Mouse (Mus musculus): Measurements from ENCODE around the gene Retn. TPM values are rescaled to one million over a fixed set of nuclear protein-coding genes. Genes with fewer than 3 reads are reported as not detected.

The Retn gene
- polyA plus RNA-seq, 1 experiment from 2014 or later = 0.22 TPM

DNA sequence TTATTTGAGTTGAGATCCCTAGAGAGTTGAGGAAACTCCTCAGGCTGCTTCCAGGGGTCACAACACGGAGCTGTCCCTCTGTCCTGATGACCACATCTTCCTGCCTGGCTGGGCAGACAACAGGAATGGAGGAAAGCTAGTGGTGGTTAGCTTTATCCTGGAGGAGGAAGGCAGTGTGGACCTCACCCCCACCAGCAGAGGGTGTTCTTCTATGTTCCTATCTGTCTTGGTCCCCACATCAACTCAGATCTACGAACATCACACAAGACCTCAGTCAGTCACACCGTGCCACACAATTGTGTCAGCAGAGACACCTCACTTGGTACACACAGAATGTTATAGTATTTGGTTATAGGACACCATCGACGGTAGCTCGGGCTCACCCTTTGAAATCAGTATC, 32.0 kb downstream of the Retn start:
- peaks cover 11% of the 10 kb centered on the region; the same call in 1 of the 2 replicates for H3K36me3 ChIP-seq
- H3K4me1 ChIP-seq (replicated peaks) = no peaks in the 10 kb centered on the region
- H3K9ac ChIP-seq = no peak overlapping the region
- H3K4me2 ChIP-seq = no peak overlapping the region
- whole genome bisulfite sequencing = 83% methylated on average over 6 of the region's 6 CpGs
- ATAC-seq (ENCODE audit: low read depth) = no peak
- H3K27me3 ChIP-seq = no peaks in the 10 kb centered on the region
- no peak overlapping the region for H3K27ac ChIP-seq (replicated peaks)
- H3K9me3 ChIP-seq = no peaks in the 10 kb centered on the region
- H3K4me3 ChIP-seq = no peak overlapping the region

DNA sequence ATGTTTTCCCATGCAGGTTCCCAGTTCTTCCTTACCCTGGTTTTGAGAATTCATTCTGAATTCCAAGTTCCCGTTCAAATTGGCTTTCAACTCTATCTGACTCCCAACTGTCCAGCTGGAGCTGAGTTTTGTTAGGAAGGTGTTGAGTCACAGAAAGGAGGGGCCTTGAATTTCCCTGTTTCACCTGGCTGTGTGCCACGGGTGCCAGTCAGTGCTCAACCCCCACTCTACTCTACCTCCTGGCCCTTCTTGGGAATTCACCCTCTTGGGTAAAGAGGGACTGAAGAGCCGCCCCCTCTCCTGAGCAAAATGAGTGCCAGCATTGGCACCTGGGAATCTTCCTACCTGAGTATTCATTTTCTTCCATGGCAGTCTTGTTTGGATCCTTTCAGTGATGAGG, 35.2 kb downstream of the Retn start:
- H3K27ac ChIP-seq (replicated peaks) = no peak overlapping the region
- no peaks in the 10 kb centered on the region for H3K27me3 ChIP-seq
- no peaks in the 10 kb centered on the region for H3K4me1 ChIP-seq (replicated peaks)
- H3K9me3 ChIP-seq = no peaks in the 10 kb centered on the region
- H3K4me3 ChIP-seq = no peak overlapping the region
- H3K36me3 ChIP-seq = no peaks in the 10 kb centered on the region
- 77% methylated on average over 3 of the region's 3 CpGs for WGBS
- no peak overlapping the region for H3K4me2 ChIP-seq
- no peak for ATAC-seq (ENCODE audit: low read depth)
- H3K9ac ChIP-seq = no peak overlapping the region

DNA sequence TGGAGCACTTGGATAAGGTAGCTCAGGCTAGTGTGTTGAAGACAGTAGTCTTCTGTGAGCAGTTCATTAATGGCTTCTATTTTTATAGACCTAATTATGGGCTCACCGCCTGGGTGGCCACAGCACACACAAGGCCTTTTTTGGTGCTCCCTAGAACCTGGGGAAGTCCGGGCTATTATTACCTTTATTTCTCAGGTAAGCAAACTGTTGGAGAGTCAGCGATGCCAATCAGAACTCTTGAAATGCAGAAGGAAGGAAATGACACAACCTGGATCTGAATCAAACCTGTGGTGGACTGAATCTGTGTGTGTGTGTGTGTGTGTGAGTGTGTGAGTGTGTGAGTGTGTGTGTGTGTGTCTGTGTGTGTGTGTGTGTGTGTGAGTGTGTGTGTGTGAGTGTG, 38.6 kb downstream of the Retn start, which contains the start of gene Fcer2a:
Fcer2a (minus strand) TSS at position 55 of the 400 bp plus-strand sequence.
- H3K4me1 ChIP-seq (replicated peaks) = no peaks in the 10 kb centered on the region
- no peaks in the 10 kb centered on the region for H3K27me3 ChIP-seq
- H3K9me3 ChIP-seq = no peaks in the 10 kb centered on the region
- H3K4me3 ChIP-seq = no peak within 1 kb of the TSS
- H3K36me3 ChIP-seq = no peaks in the 10 kb centered on the region
- no peak for ATAC-seq (ENCODE audit: low read depth)
- no peak within 1 kb of the TSS for H3K4me2 ChIP-seq
- H3K27ac ChIP-seq (replicated peaks) = no peak within 1 kb of the TSS
- H3K9ac ChIP-seq = no peak within 1 kb of the TSS
- 85% methylated on average over 3 of the region's 3 CpGs for WGBS

DNA sequence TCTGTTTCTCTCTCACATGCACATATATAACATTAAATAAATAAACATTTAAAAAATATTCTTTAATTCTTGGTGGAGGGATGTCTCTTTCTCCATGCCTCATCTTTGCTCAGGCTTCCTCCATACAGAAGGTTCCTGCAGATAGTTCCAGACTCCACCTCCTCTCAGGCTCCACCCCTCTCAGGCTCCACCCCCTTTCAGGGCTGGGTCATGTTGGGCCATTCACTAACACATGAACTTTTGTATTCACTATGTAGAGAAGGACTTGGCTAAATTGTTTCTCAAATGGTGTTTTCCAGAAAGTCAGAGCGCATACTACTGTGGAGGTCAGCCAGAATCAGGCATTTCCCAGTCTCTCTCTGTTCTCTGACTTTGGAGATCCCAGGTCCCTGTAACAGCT, 45.9 kb downstream of the Retn start:
- Histone ChIP-seq H3K27ac (replicated peaks) (no peak overlapping the region), H3K36me3 (no peaks in the 10 kb centered on the region), H3K4me2 (no peak overlapping the region), H3K4me3 (no peak overlapping the region), H3K9ac (no peak overlapping the region), H3K27me3 (no peaks in the 10 kb centered on the region), H3K9me3 (no peaks in the 10 kb centered on the region), H3K4me1 (replicated peaks) (no peaks in the 10 kb centered on the region)
- WGBS = 97% methylated on average over 1 of the region's 1 CpGs
- ATAC-seq (ENCODE audit: low read depth) = no peak

DNA sequence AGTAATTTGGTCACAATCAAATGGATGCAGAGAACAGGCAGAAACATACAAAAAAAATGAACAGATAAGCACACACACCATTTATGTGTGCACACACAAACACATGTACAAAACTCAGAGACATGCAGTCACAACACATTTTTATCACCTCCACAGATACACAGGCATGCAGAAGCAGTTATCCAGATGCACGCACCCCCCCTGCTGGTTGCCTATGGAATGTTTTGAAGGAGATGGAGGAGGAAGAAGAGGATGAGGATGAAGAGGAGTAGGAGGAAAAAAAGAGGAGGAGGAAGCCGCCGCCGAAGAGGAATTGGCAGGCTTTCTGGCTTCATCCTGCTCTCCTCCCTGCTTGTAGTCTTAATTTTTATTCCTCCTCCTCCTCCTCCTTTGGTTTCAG, 50.1 kb downstream of the Retn start:
- no peaks in the 10 kb centered on the region for H3K9me3 ChIP-seq
- H3K4me2 ChIP-seq = no peak overlapping the region
- no peak overlapping the region for H3K9ac ChIP-seq
- H3K4me1 ChIP-seq (replicated peaks) = no peaks in the 10 kb centered on the region
- no peaks in the 10 kb centered on the region for H3K27me3 ChIP-seq
- no peak for ATAC-seq (ENCODE audit: low read depth)
- no peak overlapping the region for H3K27ac ChIP-seq (replicated peaks)
- no peak overlapping the region for H3K4me3 ChIP-seq
- WGBS = 59% methylated on average over 4 of the region's 4 CpGs
- no peaks in the 10 kb centered on the region for H3K36me3 ChIP-seq

DNA sequence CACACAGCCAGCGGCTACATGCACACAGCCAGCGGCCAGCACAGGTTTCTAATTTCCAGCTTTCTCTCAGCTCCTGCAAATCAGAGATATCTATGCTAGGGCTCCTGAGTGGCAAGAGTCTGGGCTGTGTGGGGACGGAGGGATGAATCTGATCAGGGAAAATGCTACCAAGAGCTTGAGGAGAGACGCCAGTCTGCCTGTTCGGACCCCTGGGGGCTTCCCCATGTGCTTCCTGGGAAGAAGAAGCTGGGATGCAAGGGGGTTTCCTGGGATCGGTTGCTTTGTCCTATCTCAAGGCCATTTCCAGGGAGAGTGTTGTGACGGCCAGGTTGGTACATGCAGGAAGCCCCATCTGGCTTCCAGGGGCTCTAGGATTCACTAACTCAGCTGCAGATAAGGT, 52.0 kb downstream of the Retn start:
- no peak for ATAC-seq (ENCODE audit: low read depth)
- no peaks in the 10 kb centered on the region for H3K9me3 ChIP-seq
- H3K9ac ChIP-seq = no peak overlapping the region
- H3K4me3 ChIP-seq = no peak overlapping the region
- whole genome bisulfite sequencing = 77% methylated on average over 7 of the region's 7 CpGs
- H3K36me3 ChIP-seq = no peaks in the 10 kb centered on the region
- H3K4me2 ChIP-seq = no peak overlapping the region
- no peak overlapping the region for H3K27ac ChIP-seq (replicated peaks)
- H3K4me1 ChIP-seq (replicated peaks) = no peaks in the 10 kb centered on the region
- H3K27me3 ChIP-seq = no peaks in the 10 kb centered on the region

Other genes starting within 250 kb of the Retn start
- gene Pex11g, start 188.1 kb upstream of the Retn start, polyA plus RNA-seq (2015; fragmentation: Nextera tagmentation; extraction: Ambion mirVana) = 3.1 and 3.2 TPM in 2 replicates
- gene Tex45, start 184.9 kb upstream of the Retn start, polyA plus RNA-seq (2015; fragmentation: Nextera tagmentation; extraction: Ambion mirVana) = 0.17 TPM in 1 of 2 replicates, not detected in the other
- gene Zfp358, start 162.6 kb upstream of the Retn start, polyA plus RNA-seq (2015; fragmentation: Nextera tagmentation; extraction: Ambion mirVana) = 76.4 and 77.7 TPM in 2 replicates
- gene Mcoln1, start 155.3 kb upstream of the Retn start, polyA plus RNA-seq (2015; fragmentation: Nextera tagmentation; extraction: Ambion mirVana) = 88.6 and 91.9 TPM in 2 replicates
- 35.7 and 36.7 TPM in 2 replicates for gene Pnpla6, start 140.4 kb upstream of the Retn start, polyA plus RNA-seq (2015; fragmentation: Nextera tagmentation; extraction: Ambion mirVana)
- gene C330021F23Rik, start 87.8 kb upstream of the Retn start, polyA plus RNA-seq (2015; fragmentation: Nextera tagmentation; extraction: Ambion mirVana) = 0.50 and 0.77 TPM in 2 replicates
- 34.0 and 38.9 TPM in 2 replicates for gene Camsap3, start 68.5 kb upstream of the Retn start, polyA plus RNA-seq (2015; fragmentation: Nextera tagmentation; extraction: Ambion mirVana)
- gene Xab2, start 34.5 kb upstream of the Retn start, polyA plus RNA-seq (2015; fragmentation: Nextera tagmentation; extraction: Ambion mirVana) = 52.8 and 54.7 TPM in 2 replicates
- gene Pet100, start 34.2 kb upstream of the Retn start, polyA plus RNA-seq (2015; fragmentation: Nextera tagmentation; extraction: Ambion mirVana) = 111 and 122 TPM in 2 replicates
- 0.58 TPM in 1 of 2 replicates, not detected in the other for gene Pcp2, start 30.2 kb upstream of the Retn start, polyA plus RNA-seq (2015; fragmentation: Nextera tagmentation; extraction: Ambion mirVana)
- 29.4 and 29.9 TPM in 2 replicates for gene Stxbp2, start 24.8 kb upstream of the Retn start, polyA plus RNA-seq (2015; fragmentation: Nextera tagmentation; extraction: Ambion mirVana)
- gene Mcemp1, start 10.0 kb downstream of the Retn start, polyA plus RNA-seq (2015; fragmentation: Nextera tagmentation; extraction: Ambion mirVana) = 0.25 TPM in 1 of 2 replicates, not detected in the other
- gene Fcor, start 16.6 kb downstream of the Retn start, polyA plus RNA-seq (2015; fragmentation: Nextera tagmentation; extraction: Ambion mirVana) = 12.7 and 17.8 TPM in 2 replicates
- 52.9 and 53.3 TPM in 2 replicates for gene Trappc5, start 20.5 kb downstream of the Retn start, polyA plus RNA-seq (2015; fragmentation: Nextera tagmentation; extraction: Ambion mirVana)
- gene Fcer2a, start 38.4 kb downstream of the Retn start, polyA plus RNA-seq (2015; fragmentation: Nextera tagmentation; extraction: Ambion mirVana) = 0.20 and 0.39 TPM in 2 replicates
- not detected in 2 replicates for gene Clec4g, start 64.9 kb downstream of the Retn start, polyA plus RNA-seq (2015; fragmentation: Nextera tagmentation; extraction: Ambion mirVana)
- not detected in 2 replicates for gene Cd209a, start 93.2 kb downstream of the Retn start, polyA plus RNA-seq (2015; fragmentation: Nextera tagmentation; extraction: Ambion mirVana)
- not detected in 2 replicates for gene Cd209e, start 198.5 kb downstream of the Retn start, polyA plus RNA-seq (2015; fragmentation: Nextera tagmentation; extraction: Ambion mirVana)
- gene Cd209d, start 222.8 kb downstream of the Retn start, polyA plus RNA-seq (2015; fragmentation: Nextera tagmentation; extraction: Ambion mirVana) = not detected in 2 replicates